Mouse (Mus musculus) stomach, embryonic 14.5 days (tissue): ENCODE measurements around the gene Cotl1. TPM values are rescaled to one million over a fixed set of nuclear protein-coding genes. Genes with fewer than 3 reads are reported as not detected.
"Not testable (repeated sequence)": the region's sequence is repeated elsewhere in the genome, so short reads cannot be mapped to it uniquely, and the experiment has no call there.

Experiments
- ATAC-seq: fragments of 200-750 bp; cut with Nextera tagmentation; 2 replicates; pipeline ENCODE4 v1.8.0; 2017; ENCODE audit warnings: low read depth, moderate TSS enrichment; ENCODE audit not compliant: insufficient number of reproducible peaks, insufficient read depth, low FRiP score
- H3K27ac ChIP-seq: fragments of 300-500 bp; sonication (generic); 2 replicates; pipeline ENCODE4 v1.5.1; 2014; ENCODE audit warnings: mild to moderate bottlenecking, low read length, moderate library complexity, mixed read lengths
- H3K27me3 ChIP-seq: fragments of 300-500 bp; sonication (generic); 2 replicates; pipeline ENCODE4 v1.6.1; 2014; ENCODE audit warnings: low read length, control low read depth, mixed read lengths; ENCODE audit not compliant: control insufficient read depth, insufficient read depth
- H3K36me3 ChIP-seq: fragments of 300-500 bp; sonication (generic); 2 replicates; pipeline ENCODE4 v1.6.1; 2014; ENCODE audit warnings: mild to moderate bottlenecking, control low read depth, low read length, moderate library complexity, mixed read lengths; ENCODE audit not compliant: control insufficient read depth, insufficient read depth
- H3K4me1 ChIP-seq: fragments of 300-500 bp; sonication (generic); 2 replicates; pipeline ENCODE4 v1.6.1; 2014; ENCODE audit warnings: low read length, control low read depth, mixed read lengths; ENCODE audit not compliant: control insufficient read depth, insufficient read depth
- H3K4me2 ChIP-seq: fragments of 300-500 bp; sonication (generic); replicated peaks from 2 replicates; pipeline ENCODE4 v1.6.1; 2014; ENCODE audit warnings: low read depth, low read length, control low read depth
- H3K4me3 ChIP-seq: fragments of 300-500 bp; sonication (generic); 2 replicates; pipeline ENCODE4 v1.5.1; 2014; ENCODE audit warnings: low read depth, low read length, control low read depth
- H3K9ac ChIP-seq: fragments of 300-500 bp; sonication (generic); replicated peaks from 2 replicates; pipeline ENCODE4 v1.6.1; 2014; ENCODE audit warnings: low read depth, mild to moderate bottlenecking, control low read depth, low read length, moderate library complexity, mixed read lengths
- H3K9me3 ChIP-seq: fragments of 300-500 bp; sonication (generic); 2 replicates; pipeline ENCODE4 v1.6.1; 2016; ENCODE audit warnings: low read depth, low read length, control low read depth; ENCODE audit not compliant: control insufficient read depth
- WGBS: fragments of 180-500 bp; shearing (Covaris S2); extraction: QIAGEN DNeasy Blood & Tissue Kit; methylation state at CpG from one replicate; pipeline ENCODE4 v1.1.7; 2014; 5-methylcytosine and 5-hydroxymethylcytosine counted together
- polyA plus RNA-seq: library from polyadenylated mRNA; unstranded; fragments of >200 nt; fragmentation: Nextera tagmentation; extraction: Ambion mirVana; gene quantifications from 2 replicates; pipeline ENCODE4 v1.2.1, GENCODE M21; 2014

The Cotl1 gene
- polyA plus RNA-seq, 1 experiment from 2014 or later: 340 TPM

GRCm38 (mm10) chr8:119845741-119846140, 5.4 kb upstream of the Cotl1 start:
- 78% methylated on average over 7 of the region's 7 CpGs for WGBS

GRCm38 (mm10) chr8:119844577-119844976, 4.2 kb upstream of the Cotl1 start:
- H3K4me3 ChIP-seq: no peak overlapping the region
- ATAC-seq: peak; percentile 11; the same call in 1 of the 2 replicates
- no peak overlapping the region for H3K9ac ChIP-seq
- no peak overlapping the region for H3K4me2 ChIP-seq
- H3K27me3 ChIP-seq: no peaks in the 10 kb centered on the region
- H3K9me3 ChIP-seq: no peaks in the 10 kb centered on the region
- WGBS: 19% methylated on average over 8 of the region's 8 CpGs
- no peak overlapping the region for H3K27ac ChIP-seq
- peaks cover 10% of the 10 kb centered on the region for H3K4me1 ChIP-seq
- H3K36me3 ChIP-seq: no peaks in the 10 kb centered on the region

More at GRCm38 (mm10) chr8:119845741-119846140, 5.4 kb upstream of the Cotl1 start:
- not testable (repeated sequence) for H3K9me3 ChIP-seq, H3K36me3 ChIP-seq, ATAC-seq, H3K27me3 ChIP-seq, H3K27ac ChIP-seq, H3K9ac ChIP-seq, H3K4me1 ChIP-seq, H3K4me2 ChIP-seq, H3K4me3 ChIP-seq

GRCm38 (mm10) chr8:119843444-119843843, 3.1 kb upstream of the Cotl1 start:
- ATAC-seq: no peak
- Histone ChIP-seq H3K4me1 (peaks cover 22% of the 10 kb centered on the region), H3K9ac (no peak overlapping the region), H3K36me3 (no peaks in the 10 kb centered on the region), H3K27me3 (no peaks in the 10 kb centered on the region), H3K4me3 (no peak overlapping the region), H3K9me3 (no peaks in the 10 kb centered on the region), H3K27ac (no peak overlapping the region), H3K4me2 (no peak overlapping the region)
- WGBS: 2% methylated on average over 4 of the region's 4 CpGs

GRCm38 (mm10) chr8:119840905-119841411, 614 bp upstream of the Cotl1 start:
- Histone ChIP-seq H3K4me3 (peak overlapping the region; percentile 62), H3K9ac (peak overlapping the region; percentile 15; the same call in 1 of the 2 replicates), H3K27me3 (no peaks in the 10 kb centered on the region), H3K36me3 (no peaks in the 10 kb centered on the region; the same call in 1 of the 2 replicates), H3K4me1 (peaks cover 40% of the 10 kb centered on the region), H3K27ac (peak overlapping the region; percentile 84), H3K4me2 (peak overlapping the region; percentile 61), H3K9me3 (no peaks in the 10 kb centered on the region)
- WGBS: 8% methylated on average over 8 of the region's 8 CpGs
- no peak for ATAC-seq

GRCm38 (mm10) chr8:119839419-119840021, 824 bp downstream of the Cotl1 start:
- Histone ChIP-seq H3K27me3 (no peaks in the 10 kb centered on the region), H3K4me3 (peak overlapping the region; percentile 62), H3K9me3 (no peaks in the 10 kb centered on the region), H3K27ac (peak overlapping the region; percentile 76; the same call in 1 of the 2 replicates), H3K4me1 (peaks cover 40% of the 10 kb centered on the region), H3K36me3 (no peaks in the 10 kb centered on the region; the same call in 1 of the 2 replicates), H3K4me2 (peak overlapping the region; percentile 83), H3K9ac (peak overlapping the region; percentile 71)
- 23% methylated on average over 14 of the region's 14 CpGs for WGBS
- ATAC-seq: no peak

- 54% methylated on average over 4 of the region's 4 CpGs for WGBS
- ATAC-seq: no peak
- Histone ChIP-seq H3K9me3 (no peaks in the 10 kb centered on the region), H3K4me2 (peak overlapping the region; percentile 83), H3K27me3 (no peaks in the 10 kb centered on the region), H3K4me3 (peak overlapping the region; percentile 62), H3K9ac (peak overlapping the region; percentile 71), H3K27ac (peak overlapping the region; percentile 76; the same call in 1 of the 2 replicates), H3K4me1 (peaks cover 41% of the 10 kb centered on the region), H3K36me3 (no peaks in the 10 kb centered on the region; the same call in 1 of the 2 replicates)
Measured at GRCm38 (mm10) chr8:119838983-119839340, 1.4 kb downstream of the Cotl1 start.

GRCm38 (mm10) chr8:119838100-119838982, 2.0 kb downstream of the Cotl1 start:
- H3K36me3 ChIP-seq: no peaks in the 10 kb centered on the region; the same call in 1 of the 2 replicates
- peaks cover 47% of the 10 kb centered on the region for H3K4me1 ChIP-seq
- H3K9me3 ChIP-seq: no peaks in the 10 kb centered on the region
- H3K4me2 ChIP-seq: peak overlapping the region; percentile 83
- 56% methylated on average over 19 of the region's 19 CpGs for WGBS
- ATAC-seq: no peak
- H3K4me3 ChIP-seq: peak overlapping the region; percentile 62
- peak overlapping the region; percentile 71 for H3K9ac ChIP-seq
- H3K27me3 ChIP-seq: no peaks in the 10 kb centered on the region
- H3K27ac ChIP-seq: peak overlapping the region; percentile 76; the same call in 1 of the 2 replicates

- no peaks in the 10 kb centered on the region for H3K27me3 ChIP-seq
- WGBS: 20% methylated on average over 10 of the region's 10 CpGs
- H3K4me3 ChIP-seq: peak overlapping the region; percentile 62
- H3K9me3 ChIP-seq: no peaks in the 10 kb centered on the region
- H3K9ac ChIP-seq: peak overlapping the region; percentile 28; the same call in 1 of the 2 replicates
- H3K4me1 ChIP-seq: peaks cover 54% of the 10 kb centered on the region
- ATAC-seq: no peak
- H3K36me3 ChIP-seq: no peaks in the 10 kb centered on the region; the same call in 1 of the 2 replicates
- H3K27ac ChIP-seq: peak overlapping the region; percentile 72; the same call in 1 of the 2 replicates
- H3K4me2 ChIP-seq: peak overlapping the region; percentile 83
Measured at GRCm38 (mm10) chr8:119837553-119838071, 2.7 kb downstream of the Cotl1 start.
